Mouse (Mus musculus) cerebellum, adult 18-20 months (tissue): ENCODE data around the gene Gm19402.

Experiments
- DNase-seq, 2 experiments: peaks; one replicate each; pipeline ENCODE4 v3.0.0; 2021

The Gm19402 gene

DNA sequence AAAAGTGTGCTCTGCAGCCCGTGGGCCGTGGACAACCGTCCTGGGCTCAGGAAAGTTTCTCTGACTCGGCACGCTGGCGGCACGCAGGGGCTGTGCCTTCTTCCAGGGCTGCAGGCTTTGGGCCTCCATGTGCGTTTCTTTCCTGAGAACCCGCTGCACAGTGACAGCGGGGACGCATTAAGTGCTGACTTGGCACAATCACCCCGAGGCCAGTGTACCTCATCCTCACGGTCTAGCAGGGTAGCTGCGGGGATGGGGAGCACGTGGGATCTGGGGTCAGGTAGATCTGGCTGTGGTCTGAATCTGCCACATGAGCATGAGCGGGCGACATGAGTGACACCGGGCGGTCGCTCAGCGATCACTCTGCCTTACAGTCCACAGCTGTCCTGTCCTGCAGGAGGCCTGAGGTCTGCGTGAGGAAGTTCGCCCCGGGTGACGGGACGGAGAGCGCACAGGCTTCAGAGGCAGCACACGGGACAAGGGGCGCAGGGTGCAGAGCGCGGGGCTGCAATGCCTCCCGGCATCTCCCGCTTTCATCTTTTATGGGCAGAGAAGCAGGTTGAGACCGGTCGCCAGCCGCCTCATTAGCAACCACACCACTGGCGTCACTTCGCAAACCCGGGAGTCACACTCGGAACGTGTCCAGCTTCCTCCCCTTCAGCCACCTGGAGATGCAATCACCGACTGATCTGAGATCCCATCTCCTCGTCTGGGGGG lies 26.4 kb downstream of the Gm19402 start:
- DNase-seq: no peak

DNA sequence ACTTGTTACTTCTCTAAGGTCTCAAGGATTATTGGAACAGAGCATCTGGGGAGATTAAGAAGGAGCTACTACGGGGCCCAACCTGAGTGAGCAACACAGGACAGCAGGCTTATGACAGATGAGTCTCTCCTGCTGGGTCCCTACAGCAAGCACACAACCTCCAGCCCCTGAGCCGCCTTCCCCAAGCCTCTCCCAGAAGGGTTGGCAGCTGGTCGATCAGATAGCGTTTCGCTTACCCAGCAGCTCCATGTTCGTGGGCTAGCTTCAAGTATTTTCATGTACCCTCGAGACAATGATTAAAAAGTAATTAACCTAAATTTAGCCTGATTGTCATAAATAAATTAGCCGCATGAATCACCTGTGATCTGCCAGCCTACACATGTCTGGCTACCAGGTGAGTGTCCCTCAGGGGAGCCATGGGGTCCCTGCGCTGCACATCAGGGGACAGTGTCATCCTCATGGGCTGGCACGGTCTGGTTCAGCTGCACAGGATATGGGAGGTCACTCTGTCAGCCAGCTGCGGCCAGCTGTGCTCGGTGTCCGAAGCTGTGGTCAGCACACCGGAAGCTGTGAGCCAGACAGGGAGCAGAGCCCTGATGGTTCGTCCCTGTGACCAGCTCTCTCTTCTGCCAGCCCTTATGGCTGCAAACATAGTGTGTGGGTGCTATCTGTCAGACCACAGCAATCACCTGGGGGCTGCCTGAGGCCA lies 32.1 kb downstream of the Gm19402 start:
- DNase-seq: no peak

DNA sequence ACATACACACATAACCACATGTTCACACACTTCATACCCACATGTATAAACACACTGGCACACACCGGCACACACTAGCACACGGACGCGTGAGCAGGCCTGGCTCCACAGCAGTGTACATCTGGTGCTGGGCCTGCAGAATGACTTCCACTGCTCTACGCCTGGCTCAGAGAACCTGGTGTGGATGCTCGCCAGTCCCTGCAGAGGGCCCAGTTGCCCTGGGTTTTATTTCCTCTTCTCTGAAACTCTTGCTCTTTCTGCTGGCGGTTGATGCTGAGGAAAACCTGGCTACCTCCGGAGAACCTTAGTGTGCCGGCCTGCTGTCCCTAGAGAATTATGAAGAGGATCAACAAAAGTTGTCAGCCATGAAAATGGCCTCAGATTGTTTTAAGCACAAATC lies 38.5 kb downstream of the Gm19402 start:
- no peak for DNase-seq

DNA sequence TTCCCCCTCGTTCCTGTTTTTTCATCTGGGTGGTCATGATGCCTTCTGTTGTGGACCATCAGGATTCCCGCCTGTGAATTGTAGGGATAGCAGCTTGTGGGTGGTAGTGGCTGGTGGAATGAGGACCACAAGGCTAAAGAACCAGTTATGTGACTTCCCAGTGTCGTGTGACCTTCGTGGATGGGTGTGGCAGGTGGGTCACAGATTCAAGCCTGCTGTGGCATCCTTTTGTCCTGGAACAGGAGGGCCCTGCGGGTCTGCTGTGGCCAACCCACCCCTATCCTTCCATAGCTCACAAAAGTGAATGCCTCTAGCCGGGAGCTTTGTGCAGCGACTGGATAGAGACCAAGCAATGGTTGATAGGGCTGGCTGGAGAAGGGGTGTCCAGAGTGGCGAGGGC lies 42.7 kb downstream of the Gm19402 start:
- no peak for DNase-seq

DNA sequence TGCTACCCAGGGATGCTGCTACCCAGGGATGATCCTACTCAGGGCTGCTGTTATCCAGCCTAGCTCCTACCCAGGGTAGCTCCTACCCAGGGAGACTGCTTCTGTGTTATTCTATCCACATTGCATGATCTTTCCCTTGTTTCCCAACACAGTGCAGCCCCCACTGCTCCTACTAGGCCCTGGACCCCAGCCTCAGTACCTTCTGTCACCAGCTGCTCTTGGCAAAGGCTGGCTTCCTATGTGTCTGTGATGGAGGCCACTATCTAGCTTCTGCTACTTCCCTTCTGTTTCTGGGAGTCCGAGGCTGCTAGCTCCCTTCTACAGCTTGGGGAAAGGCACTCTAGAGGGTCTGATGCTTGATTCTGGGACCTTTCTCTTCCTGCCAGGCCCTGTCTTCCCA lies 43.1 kb downstream of the Gm19402 start:
- DNase-seq: no peak

DNA sequence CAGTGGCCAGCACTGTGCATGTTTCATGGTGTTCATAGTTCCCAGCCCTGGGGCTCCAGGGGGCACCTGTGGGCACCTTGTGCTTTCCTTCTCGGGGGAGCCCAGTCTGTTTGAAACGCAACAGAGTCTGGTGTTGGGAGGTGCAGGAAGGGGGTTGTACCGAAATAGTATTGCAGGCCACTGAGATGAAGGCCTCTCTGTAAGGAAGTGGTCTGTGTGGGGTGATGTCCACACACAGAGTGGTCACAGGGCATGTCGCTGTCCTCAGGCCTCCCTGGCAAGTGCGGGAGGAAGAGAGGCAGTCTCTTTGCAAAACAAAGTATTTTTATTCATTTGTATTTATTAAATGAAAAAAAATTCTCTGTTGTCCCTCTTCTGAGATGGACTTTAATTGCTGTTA lies 45.0 kb downstream of the Gm19402 start:
- no peak for DNase-seq

DNA sequence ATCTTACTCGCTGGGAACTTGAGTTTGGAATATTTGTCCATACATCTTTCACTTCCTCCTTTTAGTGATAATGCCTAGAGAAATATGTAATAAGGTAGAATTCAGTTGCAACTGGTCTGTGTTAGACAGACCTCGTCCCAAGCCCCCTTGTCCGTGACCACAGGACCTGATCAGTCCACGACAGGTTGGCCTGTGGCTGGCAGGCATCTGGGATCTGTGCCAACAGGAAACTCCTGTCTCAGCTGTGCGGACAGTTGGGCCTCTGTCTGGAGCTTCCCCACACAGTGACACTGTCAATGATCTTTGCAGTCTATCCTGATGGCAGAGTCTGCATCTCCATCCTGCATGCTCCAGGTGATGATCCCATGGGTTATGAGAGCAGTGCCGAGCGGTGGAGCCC lies 47.4 kb downstream of the Gm19402 start:
- no peak for DNase-seq
